Mouse (Mus musculus) left cerebral cortex, adult 9 months (tissue): Measurements from ENCODE around the gene Mutyh.
"Not testable (repeated sequence)": the region's sequence is repeated elsewhere in the genome, so short reads cannot be mapped to it uniquely, and the experiment has no call there.

ENCODE experiments used
- DNase-seq, 2 experiments: peaks; one replicate each; pipeline ENCODE4 v3.0.0; 2022; ENCODE audit warnings: low spot score in 2 of 2

The Mutyh gene

DNA sequence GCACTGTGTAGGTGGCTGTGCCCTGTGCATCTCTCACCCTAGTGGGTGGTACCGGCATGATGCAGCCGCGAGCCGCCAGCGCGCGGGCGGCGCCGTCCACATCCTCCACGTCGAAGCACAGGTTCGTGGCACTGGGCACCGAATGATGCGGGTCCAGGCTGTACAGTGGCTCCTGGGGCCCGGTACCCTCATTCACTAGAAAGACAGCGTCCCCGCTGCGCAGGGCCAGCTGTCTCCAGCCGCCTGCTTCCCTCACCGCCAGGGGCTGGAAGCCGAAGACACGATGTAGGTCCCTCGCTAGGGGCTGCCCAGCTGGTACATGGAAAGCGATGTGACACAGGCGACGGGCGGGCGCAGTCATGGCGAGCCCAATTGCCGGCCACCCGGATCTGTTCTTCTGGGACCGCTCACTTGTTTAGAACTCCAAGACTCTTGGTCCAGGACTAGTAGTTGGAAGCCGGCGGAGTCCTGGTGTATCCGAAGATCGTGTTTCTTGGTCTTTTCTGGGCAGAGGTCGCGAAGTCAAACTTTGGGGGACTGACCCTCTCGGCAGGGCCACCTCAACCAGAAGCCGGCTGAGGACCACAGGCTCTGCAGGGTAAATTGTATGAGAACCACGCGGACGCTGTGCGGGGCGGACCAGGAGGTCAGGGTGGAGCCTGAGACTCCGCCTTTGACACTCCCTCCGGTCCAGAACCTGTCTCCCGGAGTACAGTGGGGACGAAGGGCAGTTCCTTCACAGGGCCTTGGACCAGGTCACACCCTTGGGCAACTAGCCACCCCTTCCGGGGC lies 13.6 kb downstream of the Mutyh start:
- peak in 1 of 2 experiments; percentile 42 for DNase-seq

DNA sequence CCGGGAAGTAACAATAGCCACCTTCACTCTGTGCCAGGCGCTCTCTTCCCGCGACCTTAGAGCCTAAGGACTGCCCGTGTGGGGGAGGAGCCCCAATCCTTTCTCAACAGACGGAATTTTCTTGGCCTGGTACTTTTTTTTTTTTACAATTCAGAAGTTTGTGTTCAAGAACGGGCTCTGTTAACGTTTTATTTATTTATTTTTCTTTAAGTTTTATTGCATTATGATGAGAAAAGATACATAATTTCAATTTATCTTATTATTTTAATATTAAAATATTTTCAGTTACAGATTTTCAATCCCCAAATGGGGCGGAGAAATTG lies 14.1 kb downstream of the Mutyh start, which contains the start of gene Hpdl:
Gene Hpdl (minus strand): TSS at position 14 of the 323 bp plus-strand sequence.
- DNase-seq, result no peak

DNA sequence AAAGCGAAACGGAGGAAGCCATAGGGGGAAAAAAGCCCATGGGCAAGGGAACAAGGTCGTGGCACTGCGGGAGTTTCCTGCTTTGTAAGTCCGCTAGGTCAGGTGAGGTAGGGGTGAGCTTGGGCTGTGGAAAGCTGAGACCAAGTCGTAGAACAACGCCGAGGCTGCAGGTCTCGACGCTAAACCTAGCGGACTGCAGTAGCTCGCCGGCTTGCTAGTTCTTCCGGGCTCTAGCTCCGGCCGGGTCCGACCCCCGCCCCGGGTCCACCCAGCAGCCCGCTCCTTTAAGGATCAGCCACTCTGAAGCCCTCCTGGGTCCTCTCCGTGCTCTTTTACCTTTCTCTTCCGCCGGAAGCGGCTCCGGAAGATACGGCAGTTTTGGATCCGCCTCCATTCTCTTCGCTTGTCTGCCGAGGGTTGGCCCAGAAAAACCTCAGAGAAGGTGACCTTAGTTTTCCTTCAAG lies 17.1 kb downstream of the Mutyh start:
- peak in 1 of 2 experiments; percentile 76 for DNase-seq

DNA sequence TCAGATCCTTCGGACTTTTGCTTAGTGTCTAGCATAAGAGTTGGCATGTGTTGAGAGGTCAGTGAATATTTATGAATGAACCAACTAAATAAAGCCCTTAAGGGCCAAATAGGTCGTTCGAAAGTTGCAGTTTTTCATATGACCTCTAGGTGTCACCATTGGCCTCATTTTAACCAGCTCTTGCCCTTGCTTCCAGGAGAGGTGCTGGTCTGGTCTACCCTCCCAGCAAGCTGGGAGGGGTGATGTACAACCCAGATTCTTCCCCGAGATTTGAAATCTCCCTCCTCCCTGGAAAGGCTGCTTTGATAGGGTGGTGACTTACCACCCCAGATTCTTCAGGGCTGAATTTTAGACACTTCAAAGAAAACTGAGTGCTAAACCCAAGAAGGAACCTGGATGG lies 20.3 kb downstream of the Mutyh start:
- peak in 1 of 2 experiments; percentile 50 for DNase-seq

DNA sequence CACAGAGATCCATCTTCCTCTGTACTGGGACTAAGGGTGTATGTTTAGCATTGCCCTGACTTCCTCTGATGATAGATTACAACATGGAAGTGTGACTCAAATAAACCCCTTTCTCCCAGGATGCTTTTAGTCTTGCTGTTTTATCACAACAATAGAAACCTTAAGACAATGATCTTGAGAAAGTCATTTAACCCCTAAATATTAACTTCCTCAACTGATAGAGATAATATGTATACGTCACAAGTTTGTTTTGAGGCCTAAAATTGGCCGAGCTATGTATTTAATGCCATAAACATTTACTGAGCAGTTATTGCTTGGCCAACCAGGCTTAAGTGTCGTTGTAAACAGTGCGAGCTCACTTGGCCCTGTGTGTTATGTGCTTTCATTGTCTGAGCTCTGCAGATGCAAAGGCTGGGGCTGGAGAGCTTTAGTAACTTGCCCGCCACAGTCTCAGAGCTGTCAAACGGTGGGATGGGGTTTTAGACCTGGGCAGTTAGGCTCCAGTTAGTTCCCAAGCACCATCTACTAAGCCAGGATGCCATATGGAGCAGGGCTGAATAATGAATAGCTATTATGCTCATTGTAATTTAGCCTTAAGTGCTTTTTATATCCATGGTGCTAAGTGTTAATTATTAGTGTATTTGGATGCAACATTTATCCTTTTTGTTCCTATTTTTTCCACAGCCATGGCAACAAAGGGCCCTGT lies 22.0 kb downstream of the Mutyh start:
- DNase-seq, result no peak

DNA sequence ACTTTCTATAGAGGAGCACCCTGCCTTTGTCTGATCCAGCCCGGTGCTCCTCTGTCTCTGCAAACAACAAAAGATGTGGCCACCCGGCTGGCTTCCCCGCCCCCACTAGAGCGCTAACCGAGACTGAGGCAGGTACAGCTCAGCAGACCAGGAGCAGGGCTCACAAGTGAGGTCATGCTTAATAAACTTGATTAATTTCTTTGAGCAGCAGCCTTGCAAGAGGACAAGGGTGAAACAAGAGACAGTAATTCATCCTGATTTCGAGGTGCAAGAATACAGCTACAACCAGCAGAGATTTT lies 22.5 kb downstream of the Mutyh start:
- no peak for DNase-seq

- no peak for DNase-seq
These were observed 31.5 kb downstream of the Mutyh start for GRCm38 (mm10) chr4:116838999-116839398.

GRCm38 (mm10) chr4:116840096-116840495 lies 32.6 kb downstream of the Mutyh start:
- not testable (repeated sequence) for DNase-seq

- DNase-seq, result no peak
These were observed 33.3 kb downstream of the Mutyh start for GRCm38 (mm10) chr4:116840841-116841240.

DNA sequence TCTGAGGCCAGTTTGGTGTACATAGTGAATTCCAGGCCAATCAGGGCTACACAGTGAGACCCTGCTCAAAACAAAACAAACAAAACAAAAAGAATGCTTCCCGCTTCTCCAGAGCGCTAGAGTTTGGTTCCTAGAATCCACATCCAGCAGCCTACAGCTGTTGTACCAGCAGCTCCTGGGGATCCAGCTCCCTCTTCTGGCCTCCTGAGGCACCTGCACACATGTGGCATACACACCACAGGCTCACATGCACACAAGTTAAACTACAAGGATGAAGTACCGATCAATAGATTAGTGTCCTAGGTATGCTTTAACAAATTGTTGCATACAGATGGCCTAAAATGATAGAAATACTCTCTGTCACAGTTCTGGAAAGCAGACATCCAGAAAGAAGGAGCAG lies 36.8 kb downstream of the Mutyh start:
- DNase-seq, result no peak

DNA sequence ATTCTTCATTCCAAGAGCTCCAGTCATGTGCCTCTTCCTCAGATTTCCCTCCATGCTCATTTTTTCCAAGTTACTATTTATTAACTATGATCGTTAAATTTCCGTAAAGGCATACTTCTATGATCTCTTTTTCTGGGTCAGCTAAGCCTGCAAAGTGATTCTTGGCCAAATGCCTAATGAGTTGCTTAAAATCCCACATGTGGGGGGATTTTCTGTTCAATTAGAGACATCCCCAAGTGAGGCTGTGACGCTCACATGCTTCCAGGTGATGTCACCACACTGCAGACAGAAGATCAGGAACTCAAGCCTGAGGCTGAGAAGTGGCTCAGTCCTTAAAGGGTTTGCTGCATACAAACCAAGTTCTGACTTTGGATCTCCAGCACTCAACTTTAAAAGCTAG lies 42.4 kb downstream of the Mutyh start:
- no peak for DNase-seq

- DNase-seq, result no peak
These were observed 46.8 kb downstream of the Mutyh start for GRCm38 (mm10) chr4:116854286-116854685.

- DNase-seq, result no peak
These were observed 49.7 kb downstream of the Mutyh start for GRCm38 (mm10) chr4:116857203-116857602.

DNA sequence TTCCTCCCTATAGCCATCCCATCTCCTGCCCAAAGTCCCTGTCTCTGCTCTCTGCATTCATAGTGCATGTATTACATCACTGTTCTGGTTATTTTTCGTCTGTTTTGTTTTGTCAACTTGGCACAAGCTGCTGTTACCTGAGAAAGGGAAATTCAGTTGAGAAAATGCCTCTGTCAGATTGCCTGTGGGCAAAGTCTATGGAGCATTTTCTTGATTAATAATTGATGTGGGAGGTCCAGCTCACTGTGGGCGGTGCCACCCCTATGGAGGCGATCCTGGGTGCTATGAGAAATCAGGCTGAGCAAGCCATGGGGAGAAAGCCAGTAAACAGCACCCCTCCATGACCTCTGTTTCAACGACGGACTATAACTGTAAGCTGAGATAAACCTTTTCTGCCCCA lies 52.2 kb downstream of the Mutyh start:
- DNase-seq, result no peak

DNA sequence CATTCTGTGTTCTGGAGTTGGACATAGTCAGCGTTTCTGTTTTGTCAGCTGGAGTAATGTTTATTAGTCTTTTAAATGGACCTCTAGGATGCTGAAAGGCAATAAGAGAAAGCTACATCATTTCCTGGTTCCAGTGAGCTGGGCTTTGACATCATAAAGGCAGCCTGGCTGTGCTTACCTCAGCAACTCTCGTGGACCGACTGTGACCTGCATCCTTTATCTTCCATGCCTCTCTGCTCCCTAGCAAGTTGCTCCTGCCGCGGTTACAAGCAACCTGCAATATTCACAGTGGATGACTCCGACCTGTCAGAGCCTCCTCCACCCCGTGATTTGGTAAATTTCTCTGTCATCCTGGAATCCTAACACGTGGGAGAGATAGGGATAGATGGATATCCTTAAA lies 54.5 kb downstream of the Mutyh start:
- DNase-seq, result no peak
